Mouse (Mus musculus): Measurements from ENCODE around the gene Lypd6b. TPM values are rescaled to one million over a fixed set of nuclear protein-coding genes. Genes with fewer than 3 reads are reported as not detected.

Gene Lypd6b
- polyA plus RNA-seq, 2 experiments, result 5.6 to 14.9 TPM

DNA sequence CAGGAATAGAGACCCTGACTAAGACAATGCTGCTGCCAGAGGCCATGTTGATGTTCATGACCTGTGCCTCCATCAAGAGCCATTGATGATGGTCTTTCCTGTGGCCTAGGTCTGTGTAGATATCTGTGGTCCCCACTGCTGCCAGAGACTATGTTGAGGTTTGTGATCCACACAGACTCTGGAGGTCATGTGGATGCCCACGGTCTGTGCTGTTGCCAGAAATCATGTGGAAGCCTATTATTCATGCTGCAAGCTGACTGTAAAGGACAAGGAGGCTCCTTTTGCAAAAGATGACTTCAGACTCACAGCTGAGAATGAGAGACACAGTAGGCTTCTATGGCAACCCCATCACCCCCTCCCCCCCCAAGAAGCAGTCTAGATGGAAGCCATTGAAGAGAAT is 209.7 kb downstream of the Lypd6b start:
- ATAC-seq (ENCODE audit: low FRiP score, low read depth) (no peak), DNase-seq (ENCODE audit: low spot score) (no peak)
- 86% methylated on average over 1 of the region's 1 CpGs for WGBS
- Histone ChIP-seq H3K4me3 (replicated peaks; ENCODE audit: low read length) (no peak overlapping the region), H3K36me3 (ENCODE audit: control insufficient read depth, insufficient read depth, low read length) (no peaks in the 10 kb centered on the region), H3K4me1 (ENCODE audit: control insufficient read depth, insufficient read depth, low read length) (no peaks in the 10 kb centered on the region), H3K9ac (ENCODE audit: low read depth, low read length, severe bottlenecking) (no peak overlapping the region), H3K9me3 (ENCODE audit: control insufficient read depth, low read length) (no peaks in the 10 kb centered on the region), H3K4me2 (replicated peaks; ENCODE audit: low read depth, low read length, severe bottlenecking) (no peak overlapping the region), H3K27me3 (ENCODE audit: control insufficient read depth, insufficient read depth, low read length) (no peaks in the 10 kb centered on the region), H3K27ac (replicated peaks; ENCODE audit: low read depth, low read length) (no peak overlapping the region)
- TF ChIP-seq POLR2A (IDR thresholded peaks at IDR 0.05; ENCODE audit: borderline replicate concordance, extremely low read depth, insufficient read depth, insufficient read length), result no peak

Other genes starting within 250 kb of the Lypd6b start
- gene Kif5c, start 168.4 kb upstream of the Lypd6b start, polyA plus RNA-seq (2012; rRNA removed), result 4.9 and 5.3 TPM in 2 replicates
- gene Kif5c, start 168.4 kb upstream of the Lypd6b start, polyA plus RNA-seq (2014; fragmentation: Nextera tagmentation; extraction: Ambion mirVana), result 4.5 and 5.8 TPM in 2 replicates